Mouse (Mus musculus) erythroblast, adult 5-6 weeks (primary cell): ENCODE results near the gene Lpcat3. TPM values are rescaled to one million over a fixed set of nuclear protein-coding genes. Genes with fewer than 3 reads are reported as not detected.

ENCODE experiments used
- ATAC-seq: replicated peaks from 2 replicates; pipeline ENCODE4 v1.8.0; 2016; ENCODE audit warnings: moderate number of reproducible peaks, mild to moderate bottlenecking, moderate TSS enrichment, inconsistent platforms; ENCODE audit not compliant: poor library complexity, low FRiP score, severe bottlenecking
- total RNA-seq, 2 experiments: library from RNA; stranded (forward) in 1 of 2; stranded (reverse) in 1 of 2; fragments of 150-400 nt in 1 of 2; fragments of 200-764, 138-1000 nt in 1 of 2; gene quantifications; 2 replicates each; pipeline versions ENCODE4 v1.2.3 to v1.2.4; 2015 to 2017; ENCODE audit warnings: low replicate concordance in 2 of 2

The Lpcat3 gene
- total RNA-seq, 2 experiments from 2014 or later, result 135 to 141 TPM

- peak; percentile 34; the same call in 1 of the 2 replicates for ATAC-seq
Observed at GRCm38 (mm10) chr6:124702102-124702783, 39.4 kb downstream of the Lpcat3 start.

- ATAC-seq, result peak; percentile 74
Observed at GRCm38 (mm10) chr6:124702784-124703103, 39.9 kb downstream of the Lpcat3 start.

GRCm38 (mm10) chr6:124703789-124704188, 41.0 kb downstream of the Lpcat3 start:
- ATAC-seq, result no peak

- no peak for ATAC-seq
Observed at GRCm38 (mm10) chr6:124704417-124704816, 41.6 kb downstream of the Lpcat3 start.

GRCm38 (mm10) chr6:124706061-124706627, 43.3 kb downstream of the Lpcat3 start:
- no peak for ATAC-seq

GRCm38 (mm10) chr6:124708289-124708889, 45.6 kb downstream of the Lpcat3 start:
- no peak for ATAC-seq

- peak; percentile 94 for ATAC-seq
Observed at GRCm38 (mm10) chr6:124711824-124712782, 49.3 kb downstream of the Lpcat3 start, which contains the start of the genes Emg1 and Phb2. Gene Emg1 (minus strand): TSS chr6:124712178. Gene Phb2 (plus strand): TSS chr6:124712336.

- no peak for ATAC-seq
Observed at GRCm38 (mm10) chr6:124712918-124713317, 50.1 kb downstream of the Lpcat3 start.

GRCm38 (mm10) chr6:124716864-124717490, 54.1 kb downstream of the Lpcat3 start:
- no peak for ATAC-seq

GRCm38 (mm10) chr6:124717968-124718367, 55.1 kb downstream of the Lpcat3 start:
- ATAC-seq, result no peak

GRCm38 (mm10) chr6:124718703-124719102, 55.9 kb downstream of the Lpcat3 start:
- no peak for ATAC-seq

GRCm38 (mm10) chr6:124719354-124719978, 56.6 kb downstream of the Lpcat3 start:
- peak; percentile 64 for ATAC-seq

- no peak for ATAC-seq
Observed at GRCm38 (mm10) chr6:124720904-124721303, 58.1 kb downstream of the Lpcat3 start.

- ATAC-seq, result no peak
Observed at GRCm38 (mm10) chr6:124722876-124723473, 60.1 kb downstream of the Lpcat3 start.

GRCm38 (mm10) chr6:124723541-124723940, 60.7 kb downstream of the Lpcat3 start:
- ATAC-seq, result no peak

GRCm38 (mm10) chr6:124724472-124724871, 61.6 kb downstream of the Lpcat3 start:
- no peak for ATAC-seq

GRCm38 (mm10) chr6:124728621-124729020, 65.8 kb downstream of the Lpcat3 start:
- no peak for ATAC-seq

- ATAC-seq, result no peak
Observed at GRCm38 (mm10) chr6:124729850-124730705, 67.3 kb downstream of the Lpcat3 start.
